Mouse (Mus musculus) testis, postnatal 10 days (tissue): Measurements from ENCODE around the gene Smarca5.

Experiments used
- DNase-seq: peaks from one replicate; pipeline ENCODE4 v3.0.0; 2021; ENCODE audit warnings: low spot score

The Smarca5 gene

DNA sequence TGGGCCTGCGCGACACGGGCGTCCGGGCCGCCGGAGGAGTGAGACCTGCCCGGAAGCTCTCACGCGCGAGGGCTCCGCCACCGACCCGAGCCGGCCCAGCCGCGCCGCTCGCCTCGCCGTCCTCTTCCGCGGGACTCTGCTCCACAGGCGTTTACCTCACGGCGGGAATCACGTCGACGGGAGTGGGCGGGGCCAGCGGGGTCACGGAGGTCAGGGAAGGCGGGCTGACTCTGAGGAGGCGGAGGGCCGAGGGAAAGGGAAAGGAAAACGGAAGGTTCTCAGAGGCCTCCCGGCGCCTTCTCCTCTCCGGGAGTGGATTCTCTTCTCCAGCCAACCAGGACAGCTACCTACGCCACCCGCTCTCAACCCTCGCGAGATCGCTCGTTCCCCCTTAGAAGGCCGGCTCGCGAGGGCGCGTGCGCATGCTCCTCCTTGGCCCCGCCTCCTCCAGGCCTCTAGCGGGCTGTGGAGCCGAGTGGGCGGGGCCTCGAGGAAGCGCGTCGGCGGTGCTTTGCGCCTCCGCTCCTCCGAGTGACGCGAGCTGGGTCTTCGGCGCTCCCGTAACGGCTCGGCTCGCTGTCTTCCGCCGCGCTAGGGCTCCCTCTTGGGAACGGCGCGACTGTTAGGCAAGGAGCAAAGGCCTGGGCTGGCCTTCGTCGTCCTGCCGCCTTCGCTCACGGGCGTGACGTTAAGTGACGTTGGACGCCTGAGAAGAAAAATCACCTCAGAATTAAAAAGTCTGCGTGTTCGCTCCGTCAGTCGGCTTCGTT is at the start of gene Smarca5:
Gene Smarca5 (minus strand): TSS at position 343 of the 770 bp plus-strand sequence.
- DNase-seq = peak; percentile 98

DNA sequence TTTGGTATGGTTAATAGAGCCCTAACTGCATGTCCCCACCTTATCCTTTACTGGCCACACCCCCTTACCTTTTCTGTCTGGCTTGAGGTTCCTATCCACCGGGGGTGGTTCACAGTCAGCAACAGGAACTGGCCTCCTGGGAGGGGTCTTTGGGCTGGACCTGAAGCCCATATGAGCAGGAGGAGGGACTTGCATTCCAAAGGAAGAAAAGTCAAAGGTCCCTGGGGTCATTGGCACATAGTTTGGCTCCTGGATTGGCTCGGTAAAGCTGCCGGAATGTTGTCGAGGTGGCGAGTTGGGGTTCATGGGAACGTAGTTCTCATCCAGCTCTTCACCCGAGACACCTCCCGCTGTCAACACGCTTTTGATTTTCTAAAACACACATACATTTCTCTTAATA is 45.3 kb upstream of the Smarca5 start:
- DNase-seq = no peak

DNA sequence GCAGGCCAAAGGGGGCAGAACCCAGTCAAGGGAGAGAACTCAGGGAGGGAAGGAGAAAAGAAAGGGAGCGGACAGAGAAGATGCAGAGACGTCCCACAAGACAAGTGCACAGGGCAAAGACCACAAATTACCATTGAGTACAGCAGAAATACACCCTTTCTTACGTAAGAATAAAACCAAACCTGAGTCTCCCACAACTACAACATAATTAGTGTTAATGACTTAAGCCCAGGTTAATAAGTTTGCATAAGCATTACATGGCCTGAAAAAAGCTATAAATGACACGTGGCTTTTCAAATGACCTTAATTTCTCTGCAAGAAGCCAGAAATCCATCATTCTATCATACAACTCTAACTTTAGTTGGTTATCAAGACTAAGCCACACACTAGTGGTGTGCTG is 44.0 kb upstream of the Smarca5 start:
- no peak for DNase-seq

DNA sequence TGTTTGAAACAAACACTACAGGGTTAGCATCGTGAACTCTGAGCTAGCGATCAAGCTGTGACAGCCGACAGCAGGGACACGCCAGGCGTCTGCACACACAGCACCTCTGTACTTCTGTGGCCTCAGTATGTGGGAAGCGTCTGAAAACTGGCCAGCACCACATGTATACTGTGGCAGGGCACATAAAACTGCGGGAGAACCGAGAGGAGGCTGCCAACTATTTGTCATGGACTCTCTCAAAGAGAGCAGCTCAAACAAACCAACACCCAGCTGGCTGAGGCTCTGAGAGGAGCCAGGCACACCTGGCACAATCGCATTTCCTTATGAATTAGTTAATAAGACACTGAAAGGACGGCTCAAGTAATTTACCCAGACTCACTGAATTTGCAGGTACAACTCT is 42.0 kb upstream of the Smarca5 start:
- DNase-seq = no peak

DNA sequence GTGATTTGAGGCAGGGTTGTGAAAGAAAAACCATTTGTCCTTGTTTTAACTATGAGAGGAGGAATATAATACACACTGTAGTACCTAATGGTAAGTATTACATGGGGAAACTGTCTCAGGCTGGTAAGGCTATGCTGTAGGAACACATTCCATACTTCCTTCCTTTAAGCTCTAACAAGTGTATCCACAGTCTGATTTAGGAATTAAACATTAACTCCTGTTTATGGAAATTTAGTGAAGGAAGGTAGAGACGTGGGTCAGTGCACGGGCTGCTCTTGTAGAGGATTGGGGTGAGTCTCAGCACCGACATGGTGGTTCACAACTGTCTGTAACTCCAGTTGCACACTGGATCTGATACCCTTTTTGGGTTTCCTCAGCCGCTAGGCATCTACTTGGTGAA is 41.0 kb upstream of the Smarca5 start:
- no peak for DNase-seq

DNA sequence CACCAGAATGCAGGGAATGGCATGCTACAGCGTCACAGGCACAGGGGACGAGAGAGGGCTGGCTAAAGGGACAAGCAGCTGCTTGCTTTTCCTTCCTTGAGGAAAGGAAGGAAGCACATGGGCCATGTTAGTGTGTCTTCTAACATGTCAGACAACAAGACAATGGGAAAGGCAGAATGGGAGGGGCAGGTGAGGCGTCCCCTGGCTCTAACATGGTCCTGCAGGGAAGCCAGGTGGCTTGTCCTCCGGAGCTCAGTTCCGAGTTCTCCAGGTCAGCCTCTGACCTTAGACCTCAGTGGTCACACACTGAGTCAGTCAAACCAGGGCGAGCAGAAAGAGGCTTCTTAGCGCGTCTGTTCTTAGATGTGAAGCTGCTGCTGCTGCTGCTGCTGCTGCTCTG is 37.1 kb upstream of the Smarca5 start:
- DNase-seq = no peak

DNA sequence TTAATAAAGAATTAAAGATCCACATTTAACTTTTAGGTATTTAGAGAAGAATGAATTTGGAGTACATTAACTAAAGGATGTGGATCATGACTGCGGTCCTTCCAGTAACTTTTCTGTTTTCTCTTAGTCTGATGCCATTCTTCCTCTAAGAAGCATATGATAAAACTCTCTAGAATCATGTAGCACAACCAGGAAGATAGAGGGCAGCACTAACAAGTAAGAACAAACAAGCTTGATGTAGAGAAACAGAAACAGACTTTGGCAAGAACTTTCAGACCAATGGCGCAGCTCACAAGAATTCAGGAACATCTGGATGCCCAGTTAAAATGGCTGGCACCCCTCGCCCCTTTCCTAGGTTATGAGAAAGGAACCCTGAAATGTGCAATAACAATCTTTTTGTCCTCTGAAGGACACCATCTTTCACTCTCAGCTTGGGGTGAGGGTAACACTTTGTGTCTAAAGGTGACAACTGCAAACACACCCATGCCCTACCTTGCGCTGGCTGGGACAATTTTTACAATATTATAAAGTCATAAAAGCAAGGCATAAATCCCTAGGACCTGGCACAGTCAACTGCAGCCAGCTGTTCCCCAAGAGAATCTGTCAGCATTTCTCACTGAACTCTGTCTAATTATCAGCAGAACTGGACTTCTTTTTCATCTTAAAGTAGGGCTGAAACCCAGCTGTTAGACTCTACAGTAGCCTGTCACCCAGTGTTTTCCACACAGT is 33.6 kb upstream of the Smarca5 start:
- DNase-seq = no peak

DNA sequence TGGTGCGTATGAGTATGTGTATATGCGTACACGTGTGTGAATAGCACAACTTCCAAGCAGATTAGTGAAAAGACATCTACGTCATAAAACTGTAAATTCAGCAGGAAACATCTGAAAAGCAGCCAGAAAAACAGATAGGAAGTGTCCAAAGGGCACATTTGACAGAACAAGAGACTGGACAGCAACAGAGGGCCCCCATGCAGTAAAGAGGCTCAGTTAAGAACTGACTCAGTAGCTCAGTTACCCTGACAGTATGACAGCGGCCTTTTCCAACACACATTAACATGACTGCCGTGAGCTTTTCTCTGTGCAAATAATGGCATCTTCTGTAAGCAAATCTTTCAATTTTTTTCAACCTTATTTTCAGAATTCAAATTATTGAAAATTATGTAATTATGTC is 29.2 kb upstream of the Smarca5 start:
- no peak for DNase-seq

DNA sequence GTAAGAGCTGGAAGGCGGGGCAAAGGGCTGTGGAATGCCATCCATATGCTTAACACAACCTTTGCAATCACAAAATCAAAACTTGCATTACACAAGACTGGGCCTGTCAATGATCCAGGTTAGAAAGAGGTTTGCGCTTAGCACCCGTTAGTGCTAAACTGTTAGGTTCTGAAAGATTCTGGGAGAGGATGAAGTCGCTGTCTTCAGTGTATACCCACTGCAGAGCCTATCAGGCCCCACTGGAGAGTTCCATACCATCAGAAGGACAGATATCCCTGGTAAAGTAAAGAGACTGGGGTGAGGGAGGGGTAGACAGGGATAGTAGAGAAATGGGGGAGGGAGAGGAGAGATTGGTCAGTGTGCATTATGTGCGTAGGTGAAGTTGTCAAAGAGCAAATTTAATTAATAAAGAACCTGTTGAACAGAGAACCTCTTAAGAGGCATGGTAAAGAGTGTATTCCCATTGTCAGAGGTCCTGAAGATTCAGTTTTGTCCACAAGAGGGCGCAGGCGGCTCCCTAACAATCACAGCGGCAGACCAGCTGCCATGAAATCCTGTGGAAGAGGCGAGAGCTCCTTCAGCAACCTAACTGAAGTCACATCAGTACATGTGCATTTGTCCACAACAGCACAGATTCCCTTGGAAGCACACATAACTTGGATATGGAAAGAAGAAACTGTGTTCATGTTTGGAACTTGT is 13.9 kb upstream of the Smarca5 start:
- DNase-seq = peak; percentile 91

DNA sequence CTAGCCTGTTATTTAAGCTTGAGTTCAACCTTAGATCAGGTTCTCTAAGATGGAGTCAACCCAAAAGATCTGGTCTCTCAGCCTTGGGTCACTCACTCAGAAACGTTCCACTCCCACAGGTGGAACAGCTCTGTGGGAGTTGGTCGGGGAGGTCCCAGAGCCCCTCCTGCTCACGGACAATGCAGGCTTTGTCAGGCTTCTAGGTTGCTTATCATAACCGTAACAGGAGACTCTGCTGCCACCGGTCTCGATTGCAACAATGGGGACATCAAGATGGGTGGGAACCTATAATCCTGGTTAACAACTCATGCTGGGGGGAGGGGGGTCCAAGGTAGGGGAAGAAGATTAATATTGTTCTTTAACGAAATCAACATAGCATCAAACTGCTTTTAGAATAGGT is 13.1 kb upstream of the Smarca5 start:
- DNase-seq = no peak

DNA sequence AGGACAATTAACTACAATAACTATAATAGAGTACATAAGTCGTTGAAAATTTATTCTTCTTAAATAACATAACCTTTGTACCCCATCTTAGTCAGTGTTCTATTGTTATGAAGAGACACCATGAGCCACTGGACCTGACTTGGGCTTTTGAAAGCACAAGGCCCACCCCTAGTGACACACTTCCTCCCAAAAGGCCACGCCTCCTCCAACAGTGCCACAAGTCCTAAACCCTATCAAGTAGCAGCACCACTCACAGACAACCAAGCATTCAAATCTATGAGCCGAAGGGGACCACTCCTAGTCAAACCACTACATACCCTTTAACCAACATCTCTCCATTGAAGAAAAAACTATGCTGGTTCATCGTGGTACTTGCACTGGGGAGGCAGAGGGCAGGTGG is 9.8 kb upstream of the Smarca5 start:
- DNase-seq = no peak

DNA sequence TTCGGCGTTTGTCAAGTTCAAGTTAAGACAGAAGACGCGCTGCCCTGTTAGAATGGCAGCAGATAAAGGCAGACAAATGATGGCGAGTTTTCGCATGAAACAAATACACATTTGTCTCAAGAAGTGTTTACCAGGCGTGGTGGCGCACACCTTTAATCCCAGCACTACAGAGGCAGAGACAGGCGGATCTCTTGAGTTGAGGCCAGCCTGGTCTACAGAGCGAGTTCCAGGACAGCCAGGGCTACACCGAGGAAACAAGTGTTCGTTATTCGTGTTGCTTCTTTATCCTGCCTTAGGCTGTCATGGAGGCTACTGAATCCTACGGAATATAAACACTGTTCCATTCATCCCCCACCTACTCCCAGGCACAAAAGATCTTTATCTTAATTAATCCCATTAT is 635 bp upstream of the Smarca5 start:
- DNase-seq = no peak

DNA sequence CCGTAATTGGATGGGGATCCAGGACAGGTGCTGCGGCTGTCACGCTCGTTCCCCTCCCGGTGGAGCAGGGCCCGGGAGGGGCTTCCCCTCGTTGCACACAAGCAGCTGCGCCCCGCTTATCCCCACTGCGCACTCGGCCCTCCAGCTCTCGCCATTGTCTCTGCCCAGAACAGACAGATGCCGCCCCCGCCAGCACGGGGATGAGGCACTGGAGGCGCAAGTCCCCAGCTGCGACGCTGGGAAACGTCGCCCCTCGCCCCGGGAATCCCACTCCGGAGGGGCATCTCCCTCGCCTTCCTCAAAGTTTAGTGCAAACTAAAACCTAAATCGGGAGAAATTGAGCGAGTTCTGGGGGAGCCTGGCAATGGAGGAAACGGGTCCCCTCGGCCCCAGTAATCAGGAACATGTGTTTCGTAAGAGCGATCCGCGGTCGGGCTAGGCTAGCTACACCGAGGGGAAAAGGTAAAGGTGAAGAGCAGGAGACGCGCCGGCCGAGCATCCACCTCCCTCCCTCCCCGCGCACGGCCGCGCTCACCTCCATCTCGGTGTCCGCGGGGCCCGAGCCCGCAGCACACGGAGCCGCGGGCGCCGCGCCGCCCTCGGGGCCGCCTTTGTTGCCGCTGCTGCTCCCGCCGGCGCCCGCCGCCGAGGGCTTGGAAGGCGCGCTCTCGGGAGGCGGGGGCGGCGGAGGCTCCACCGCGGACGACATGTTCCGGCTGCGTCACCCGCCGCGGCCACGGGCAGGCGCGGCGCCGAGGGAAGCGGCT is 726 bp downstream of the Smarca5 start:
- DNase-seq = peak; percentile 65

DNA sequence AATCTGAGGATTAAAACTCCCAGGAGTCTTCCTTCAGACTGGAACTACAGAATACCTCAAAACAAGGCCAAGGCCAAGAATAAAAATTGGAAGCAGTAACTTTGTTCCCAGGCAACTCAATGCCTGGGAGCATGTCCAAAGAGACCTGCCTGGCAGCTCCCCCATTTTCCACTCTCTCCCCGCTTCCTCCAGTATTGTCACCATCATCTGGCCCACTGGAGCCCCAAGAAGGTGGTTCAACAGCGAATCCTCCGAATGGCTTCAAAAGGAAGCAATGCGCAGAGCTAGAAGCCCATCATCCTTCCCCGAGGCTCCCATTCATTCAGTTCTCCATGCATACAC is 1.3 kb downstream of the Smarca5 start:
- peak; percentile 55 for DNase-seq

DNA sequence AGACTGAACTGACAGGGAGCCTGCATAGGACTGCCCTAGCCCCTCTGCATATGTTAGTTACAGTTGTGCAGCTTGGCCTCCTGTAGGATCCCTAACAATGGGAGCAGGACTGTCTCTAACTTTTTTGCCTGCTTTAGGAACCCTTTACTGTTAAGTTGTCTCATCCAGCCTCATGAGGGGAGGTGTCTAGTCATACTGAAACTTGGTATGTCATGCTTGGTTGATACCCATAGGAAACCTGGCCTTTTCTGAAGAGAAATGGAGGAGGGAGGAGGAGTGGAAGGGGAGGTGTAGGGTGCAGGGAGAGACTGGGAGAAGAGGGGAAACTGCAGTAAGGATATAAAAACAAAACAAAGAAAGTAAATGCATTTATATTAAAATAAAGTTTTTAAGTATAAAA is 7.0 kb downstream of the Smarca5 start:
- no peak for DNase-seq

DNA sequence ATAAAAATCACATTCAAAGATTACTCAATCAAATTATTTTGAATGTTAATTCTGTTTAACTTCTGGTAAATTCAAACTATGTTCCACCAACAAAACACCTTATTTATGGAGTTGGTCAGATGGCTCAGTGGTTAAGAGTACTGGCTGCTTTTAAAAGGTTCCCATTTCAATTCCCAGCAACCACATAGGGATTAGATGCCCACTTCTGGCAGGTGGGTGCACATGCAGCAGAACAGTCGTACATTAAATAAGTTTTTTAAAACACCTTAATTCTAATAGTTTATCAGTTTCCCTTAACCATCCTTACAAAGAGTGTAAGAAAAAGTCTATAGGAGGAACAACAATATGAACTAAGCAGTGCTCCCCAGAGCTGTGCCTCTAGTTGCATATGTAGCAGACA is 24.8 kb downstream of the Smarca5 start:
- no peak for DNase-seq

DNA sequence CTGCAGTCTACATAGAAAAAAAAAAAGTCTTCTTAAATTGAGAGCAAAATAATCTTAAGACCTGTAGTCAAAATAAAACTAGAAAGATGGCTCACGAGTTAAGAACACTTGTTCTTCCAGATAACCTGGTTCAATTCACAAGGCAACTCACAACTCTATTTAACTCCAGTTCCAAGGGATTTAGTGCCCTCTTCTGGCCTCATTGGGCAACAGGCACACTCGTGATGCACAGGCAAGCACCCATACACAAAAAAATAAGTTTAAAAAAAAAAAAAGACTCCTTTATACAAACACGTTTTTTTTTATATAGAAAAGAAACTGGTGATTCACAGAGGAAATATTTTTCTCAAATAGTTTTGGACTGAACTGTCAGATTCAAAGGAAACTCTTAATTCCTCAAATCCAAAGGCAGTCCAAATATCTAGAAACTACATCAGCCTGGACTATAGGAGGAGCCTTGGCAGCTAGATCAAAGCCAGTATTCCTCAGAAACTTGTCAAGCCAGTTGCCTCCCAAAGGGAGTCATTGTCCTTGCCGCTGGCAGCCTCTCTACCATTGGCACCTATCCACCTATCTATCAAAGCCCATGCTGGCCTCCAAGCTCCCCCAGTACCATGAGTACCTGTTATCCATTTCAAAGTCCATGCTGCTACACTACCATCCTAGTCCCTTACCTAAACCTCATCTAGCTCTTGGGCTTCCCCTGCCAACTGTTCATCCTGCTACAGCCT is 28.5 kb downstream of the Smarca5 start:
- no peak for DNase-seq

DNA sequence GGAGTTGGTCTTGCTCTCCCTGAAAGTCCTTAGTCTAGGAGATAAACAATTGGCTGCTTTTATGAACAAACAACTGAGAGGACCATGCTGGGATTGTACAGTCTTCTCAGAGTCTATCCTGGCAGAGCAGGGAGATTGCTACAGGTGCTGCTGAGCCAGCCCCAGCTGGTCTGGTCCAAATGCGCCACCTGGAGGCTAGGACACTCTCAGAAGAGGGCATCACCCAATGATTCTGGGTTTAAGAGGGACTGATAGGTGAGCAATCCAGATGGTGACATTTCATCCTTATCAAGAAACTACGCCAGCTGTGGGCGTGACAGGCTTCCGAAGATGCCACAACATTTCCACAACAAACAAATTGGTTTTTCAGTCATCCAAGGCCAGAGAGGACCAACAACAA is 51.2 kb downstream of the Smarca5 start:
- peak; percentile 83 for DNase-seq

DNA sequence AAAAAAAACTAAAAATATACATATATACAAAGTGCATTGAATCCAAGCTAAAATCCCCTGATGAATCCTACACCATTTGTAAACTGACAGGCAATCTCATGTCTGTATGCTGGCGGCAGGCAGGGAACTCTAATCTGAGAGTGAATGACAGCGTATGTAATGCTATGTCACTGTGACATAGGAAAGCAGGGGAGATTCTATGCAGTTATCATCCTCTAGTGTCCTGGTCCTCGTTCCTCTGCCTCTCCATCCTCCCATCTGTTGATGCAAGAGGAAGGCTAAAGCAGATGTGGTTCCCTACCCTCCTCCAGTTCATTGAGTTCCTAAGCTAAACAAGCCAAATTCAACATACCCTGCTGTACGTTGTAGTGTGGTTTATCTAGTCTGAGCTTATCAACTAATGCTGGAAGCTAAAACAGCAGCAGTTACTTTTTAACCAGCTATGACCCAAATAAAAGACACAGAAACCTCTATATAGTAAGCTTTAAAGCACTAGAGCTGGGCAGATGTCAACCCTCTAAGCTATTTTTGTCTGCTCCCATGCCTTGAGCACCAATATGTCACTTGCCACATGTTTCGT is 55.5 kb downstream of the Smarca5 start:
- DNase-seq = no peak

DNA sequence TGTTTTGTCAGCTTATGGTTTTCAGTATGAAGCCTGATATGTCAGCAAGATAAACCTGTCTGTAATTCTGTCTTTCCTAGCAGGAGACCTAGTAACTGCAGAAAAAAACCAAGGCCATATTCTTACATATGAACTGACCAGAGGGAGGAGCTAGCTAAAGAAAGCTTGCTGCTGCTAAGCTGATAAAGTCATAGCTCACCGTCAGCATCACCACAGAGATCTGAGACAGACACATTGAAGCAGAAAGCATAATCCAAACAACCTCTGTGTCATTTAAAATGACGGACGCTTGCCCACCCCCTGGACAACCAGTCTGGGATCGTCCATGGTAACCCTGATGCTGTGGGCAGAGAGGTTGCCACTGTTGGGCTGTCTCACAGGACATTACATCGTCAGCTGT is 56.7 kb downstream of the Smarca5 start:
- DNase-seq = no peak

DNA sequence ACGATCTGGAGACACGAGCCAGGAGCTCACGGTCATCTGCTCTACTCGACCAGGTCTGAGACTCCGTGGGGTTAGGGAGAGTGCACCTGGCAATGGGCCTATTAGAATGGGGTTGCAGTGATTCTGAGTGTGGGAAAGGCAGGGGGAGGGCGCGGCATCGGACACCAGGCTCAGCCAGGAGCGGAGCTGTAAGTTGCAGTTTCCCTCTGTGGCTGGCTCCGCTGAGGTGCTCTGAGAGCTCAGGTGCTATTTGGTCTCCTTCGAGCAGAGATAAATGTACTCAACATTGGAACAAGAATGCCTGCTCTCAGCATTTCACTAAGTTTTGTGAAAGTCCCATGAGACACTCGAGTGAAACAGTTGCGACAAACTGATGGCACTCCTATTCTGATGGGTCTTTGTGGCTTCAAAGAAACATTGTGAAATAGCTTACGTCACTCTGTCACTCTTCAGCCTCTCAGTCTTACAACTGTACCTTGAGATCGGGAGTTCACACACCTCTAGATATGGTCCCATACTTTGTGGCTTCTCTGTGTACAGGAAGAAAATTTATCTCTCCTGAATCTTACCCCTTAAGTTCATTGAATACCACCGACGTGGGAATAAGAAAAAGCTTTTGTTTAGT is 69.9 kb downstream of the Smarca5 start:
- no peak for DNase-seq
